Mouse (Mus musculus): Measurements from ENCODE around the gene Thap11. TPM values are rescaled to one million over a fixed set of nuclear protein-coding genes. Genes with fewer than 3 reads are reported as not detected.

Gene Thap11
- polyA plus RNA-seq, 1 experiment from 2014 or later: 58.0 TPM

- no peak for DNase-seq (ENCODE audit: low spot score)
- Histone ChIP-seq H3K36me3 (ENCODE audit: control insufficient read depth, insufficient read depth, low read length) (peaks cover 90% of the 10 kb centered on the region), H3K27me3 (replicated peaks; ENCODE audit: control insufficient read depth, insufficient read depth, low read length) (no peaks in the 10 kb centered on the region), H3K27ac (ENCODE audit: low read depth) (no peak overlapping the region), H3K9ac (ENCODE audit: low read length) (no peak overlapping the region), H3K4me1 (replicated peaks; ENCODE audit: control insufficient read depth, insufficient read depth, low read length) (no peaks in the 10 kb centered on the region), H3K9me3 (ENCODE audit: control insufficient read depth, low read length) (no peaks in the 10 kb centered on the region), H3K4me3 (ENCODE audit: low read depth, low read length) (no peak overlapping the region), H3K4me2 (ENCODE audit: low read length) (no peak overlapping the region)
- no peak for ATAC-seq (replicated peaks; ENCODE audit: low FRiP score, low TSS enrichment, low read depth)
- WGBS: 86% methylated on average over 6 of the region's 6 CpGs
These were observed 19.4 kb downstream of the Thap11 start for GRCm38 (mm10) chr8:105874301-105874700.

GRCm38 (mm10) chr8:105880754-105881520 is 26.0 kb downstream of the Thap11 start, which contains the start of gene Edc4:
TSS of gene Edc4 (plus strand) at chr8:105880881.
- H3K27ac ChIP-seq (ENCODE audit: low read depth): peak within 1 kb of the TSS; percentile 18; the same call in 1 of the 2 replicates
- under 1% methylated on average over 44 of the region's 45 CpGs for WGBS
- peak within 1 kb of the TSS; percentile 71 for H3K4me3 ChIP-seq (ENCODE audit: low read depth, low read length)
- peak; percentile 97 for DNase-seq (ENCODE audit: low spot score)
- peaks cover 54% of the 10 kb centered on the region for H3K36me3 ChIP-seq (ENCODE audit: control insufficient read depth, insufficient read depth, low read length)
- ATAC-seq (replicated peaks; ENCODE audit: low FRiP score, low TSS enrichment, low read depth): peak; percentile 88
- no peaks in the 10 kb centered on the region for H3K9me3 ChIP-seq (ENCODE audit: control insufficient read depth, low read length)
- H3K4me2 ChIP-seq (ENCODE audit: low read length): peak within 1 kb of the TSS; percentile 66
- peak within 1 kb of the TSS; percentile 73 for H3K9ac ChIP-seq (ENCODE audit: low read length)
- H3K4me1 ChIP-seq (replicated peaks; ENCODE audit: control insufficient read depth, insufficient read depth, low read length): peaks cover 9% of the 10 kb centered on the region
- no peaks in the 10 kb centered on the region for H3K27me3 ChIP-seq (replicated peaks; ENCODE audit: control insufficient read depth, insufficient read depth, low read length)

GRCm38 (mm10) chr8:105889756-105890465 is 35.0 kb downstream of the Thap11 start:
- WGBS: 94% methylated on average over 12 of the region's 12 CpGs
- Histone ChIP-seq H3K4me2 (ENCODE audit: low read length) (no peak overlapping the region), H3K9ac (ENCODE audit: low read length) (no peak overlapping the region), H3K27ac (ENCODE audit: low read depth) (no peak overlapping the region), H3K27me3 (replicated peaks; ENCODE audit: control insufficient read depth, insufficient read depth, low read length) (no peaks in the 10 kb centered on the region), H3K4me1 (replicated peaks; ENCODE audit: control insufficient read depth, insufficient read depth, low read length) (peaks cover 4% of the 10 kb centered on the region; the same call in 1 of the 2 replicates), H3K4me3 (ENCODE audit: low read depth, low read length) (no peak overlapping the region), H3K9me3 (ENCODE audit: control insufficient read depth, low read length) (no peaks in the 10 kb centered on the region), H3K36me3 (ENCODE audit: control insufficient read depth, insufficient read depth, low read length) (peaks cover 85% of the 10 kb centered on the region)
- no peak for DNase-seq (ENCODE audit: low spot score)
- no peak for ATAC-seq (replicated peaks; ENCODE audit: low FRiP score, low TSS enrichment, low read depth)

- ATAC-seq (replicated peaks; ENCODE audit: low FRiP score, low TSS enrichment, low read depth) (no peak), DNase-seq (ENCODE audit: low spot score) (no peak)
- H3K27ac ChIP-seq (ENCODE audit: low read depth): no peak overlapping the region
- H3K4me3 ChIP-seq (ENCODE audit: low read depth, low read length): no peak overlapping the region
- no peaks in the 10 kb centered on the region for H3K27me3 ChIP-seq (replicated peaks; ENCODE audit: control insufficient read depth, insufficient read depth, low read length)
- no peaks in the 10 kb centered on the region for H3K9me3 ChIP-seq (ENCODE audit: control insufficient read depth, low read length)
- H3K9ac ChIP-seq (ENCODE audit: low read length): no peak overlapping the region
- peaks cover 77% of the 10 kb centered on the region for H3K36me3 ChIP-seq (ENCODE audit: control insufficient read depth, insufficient read depth, low read length)
- WGBS: 86% methylated on average over 6 of the region's 6 CpGs
- peaks cover 4% of the 10 kb centered on the region; the same call in 1 of the 2 replicates for H3K4me1 ChIP-seq (replicated peaks; ENCODE audit: control insufficient read depth, insufficient read depth, low read length)
- H3K4me2 ChIP-seq (ENCODE audit: low read length): no peak overlapping the region
These were observed 35.9 kb downstream of the Thap11 start for GRCm38 (mm10) chr8:105890870-105891269.

- Histone ChIP-seq H3K4me2 (ENCODE audit: low read length) (no peak overlapping the region), H3K9me3 (ENCODE audit: control insufficient read depth, low read length) (no peaks in the 10 kb centered on the region), H3K27ac (ENCODE audit: low read depth) (no peak overlapping the region), H3K27me3 (replicated peaks; ENCODE audit: control insufficient read depth, insufficient read depth, low read length) (no peaks in the 10 kb centered on the region), H3K36me3 (ENCODE audit: control insufficient read depth, insufficient read depth, low read length) (peaks cover 61% of the 10 kb centered on the region), H3K4me1 (replicated peaks; ENCODE audit: control insufficient read depth, insufficient read depth, low read length) (peaks cover 4% of the 10 kb centered on the region; the same call in 1 of the 2 replicates), H3K9ac (ENCODE audit: low read length) (no peak overlapping the region), H3K4me3 (ENCODE audit: low read depth, low read length) (no peak overlapping the region)
- no peak for DNase-seq (ENCODE audit: low spot score)
- ATAC-seq (replicated peaks; ENCODE audit: low FRiP score, low TSS enrichment, low read depth): no peak
- 87% methylated on average over 6 of the region's 6 CpGs for WGBS
These were observed 37.5 kb downstream of the Thap11 start for GRCm38 (mm10) chr8:105892432-105892831.

GRCm38 (mm10) chr8:105893339-105893738 is 38.4 kb downstream of the Thap11 start, which contains the start of gene Nrn1l:
TSS of gene Nrn1l (plus strand) at chr8:105893567.
- H3K4me1 ChIP-seq (replicated peaks; ENCODE audit: control insufficient read depth, insufficient read depth, low read length): peaks cover 4% of the 10 kb centered on the region; the same call in 1 of the 2 replicates
- H3K9ac ChIP-seq (ENCODE audit: low read length): 0 out of 2 replicates have a peak within 1 kb of the TSS, but pooled peaks have one; percentile 13
- no peaks in the 10 kb centered on the region for H3K27me3 ChIP-seq (replicated peaks; ENCODE audit: control insufficient read depth, insufficient read depth, low read length)
- H3K4me2 ChIP-seq (ENCODE audit: low read length): peak within 1 kb of the TSS; percentile 20; the same call in 1 of the 2 replicates
- H3K4me3 ChIP-seq (ENCODE audit: low read depth, low read length): no peak within 1 kb of the TSS
- peaks cover 52% of the 10 kb centered on the region for H3K36me3 ChIP-seq (ENCODE audit: control insufficient read depth, insufficient read depth, low read length)
- no peaks in the 10 kb centered on the region for H3K9me3 ChIP-seq (ENCODE audit: control insufficient read depth, low read length)
- DNase-seq (ENCODE audit: low spot score): peak; percentile 74
- 11% methylated on average over 11 of the region's 11 CpGs for WGBS
- peak; percentile 83 for ATAC-seq (replicated peaks; ENCODE audit: low FRiP score, low TSS enrichment, low read depth)
- H3K27ac ChIP-seq (ENCODE audit: low read depth): no peak within 1 kb of the TSS

- no peak for DNase-seq (ENCODE audit: low spot score)
- Histone ChIP-seq H3K4me3 (ENCODE audit: low read depth, low read length) (no peak overlapping the region), H3K27ac (ENCODE audit: low read depth) (no peak overlapping the region), H3K27me3 (replicated peaks; ENCODE audit: control insufficient read depth, insufficient read depth, low read length) (no peaks in the 10 kb centered on the region), H3K9me3 (ENCODE audit: control insufficient read depth, low read length) (no peaks in the 10 kb centered on the region), H3K36me3 (ENCODE audit: control insufficient read depth, insufficient read depth, low read length) (peaks cover 7% of the 10 kb centered on the region; the same call in 1 of the 2 replicates), H3K4me1 (replicated peaks; ENCODE audit: control insufficient read depth, insufficient read depth, low read length) (peaks cover 12% of the 10 kb centered on the region), H3K4me2 (ENCODE audit: low read length) (no peak overlapping the region), H3K9ac (ENCODE audit: low read length) (no peak overlapping the region)
- no peak for ATAC-seq (replicated peaks; ENCODE audit: low FRiP score, low TSS enrichment, low read depth)
- 75% methylated on average over 9 of the region's 9 CpGs for WGBS
These were observed 43.0 kb downstream of the Thap11 start for GRCm38 (mm10) chr8:105897801-105898480.
